Mouse (Mus musculus): ENCODE data around the gene Denr.

DNA sequence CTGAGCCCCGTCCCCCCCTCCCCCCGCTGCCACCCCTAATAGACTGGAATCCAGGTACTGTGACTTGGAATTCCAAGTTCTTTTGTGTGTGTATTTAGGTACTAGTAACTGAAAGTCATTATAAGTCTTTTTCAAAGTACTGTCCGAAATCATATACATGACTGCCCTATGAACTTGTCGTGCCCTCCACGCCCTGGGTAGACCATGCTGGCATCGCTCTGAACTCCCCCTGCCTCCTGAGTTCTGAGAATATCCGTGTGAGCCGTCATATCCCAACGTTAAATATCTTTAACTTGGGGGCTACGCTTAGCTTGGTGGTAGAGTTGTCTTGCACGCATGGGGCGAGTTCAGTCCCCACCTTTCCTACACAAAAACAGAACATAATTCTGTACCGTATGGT, 24.2 kb downstream of the Denr start:
- TF ChIP-seq TAL1 (IDR thresholded peaks at IDR 0.05; ENCODE audit: low read length) (no peak), GATA1 (IDR thresholded peaks at IDR 0.05; ENCODE audit: low read length) (no peak)
